Mouse (Mus musculus): ENCODE measurements at regions not wholly inside any gene's neighbourhood (a gene's known extent, or its start where the extent isn't known, plus 50 kb on each side); places are given as distances from the start of the nearest gene placed in this dataset.

- ATAC-seq (ENCODE audit: insufficient number of reproducible peaks, low FRiP score, low TSS enrichment), result no peak
These were observed 164.0 kb upstream of the Slc24a3 start for GRCm38 (mm10) chr2:145003509-145003908.

DNA sequence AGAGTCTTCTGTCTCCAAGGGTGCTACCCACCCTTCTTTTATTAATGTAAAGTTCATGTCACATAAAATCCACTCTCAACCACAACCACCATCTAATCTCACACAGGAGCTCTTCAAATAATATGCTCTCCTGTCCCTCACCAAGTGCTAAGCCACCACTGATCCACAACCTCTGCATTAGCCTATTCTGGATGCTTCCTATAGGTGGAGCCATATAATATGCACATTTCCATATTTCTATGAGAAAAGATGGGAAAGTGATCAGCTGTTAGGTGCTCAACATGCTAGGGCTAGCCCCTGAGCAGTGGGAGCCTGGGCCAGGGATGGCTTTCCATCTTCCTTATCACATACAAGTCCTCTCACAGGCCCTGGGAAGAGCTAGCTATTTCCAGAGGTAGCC lies 156.9 kb upstream of the Slc24a3 start:
- no peak for ATAC-seq (ENCODE audit: insufficient number of reproducible peaks, low FRiP score, low TSS enrichment)

- ATAC-seq (ENCODE audit: insufficient number of reproducible peaks, low FRiP score, low TSS enrichment), result no peak
These were observed 156.3 kb upstream of the Slc24a3 start for GRCm38 (mm10) chr2:145011221-145011620.

DNA sequence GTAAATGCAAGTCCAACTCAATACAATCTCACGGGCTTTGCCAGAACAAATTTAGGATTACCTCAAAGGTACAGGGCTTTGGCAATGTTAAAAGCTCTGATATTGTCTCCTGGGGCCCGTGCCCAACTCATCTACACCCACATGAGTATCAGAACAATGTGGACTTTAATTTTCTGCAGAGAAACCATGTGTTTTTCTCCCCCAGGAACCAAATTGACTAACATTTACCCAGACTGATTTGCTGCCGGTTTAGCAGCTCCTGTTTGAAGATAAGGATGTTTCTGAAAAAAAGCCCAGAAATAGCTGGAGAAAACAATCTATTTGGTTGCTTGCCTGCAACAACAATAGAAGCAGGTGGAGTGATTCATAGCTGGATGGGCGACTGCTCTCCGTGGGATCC lies 151.6 kb upstream of the Slc24a3 start:
- no peak for ATAC-seq (ENCODE audit: insufficient number of reproducible peaks, low FRiP score, low TSS enrichment)

DNA sequence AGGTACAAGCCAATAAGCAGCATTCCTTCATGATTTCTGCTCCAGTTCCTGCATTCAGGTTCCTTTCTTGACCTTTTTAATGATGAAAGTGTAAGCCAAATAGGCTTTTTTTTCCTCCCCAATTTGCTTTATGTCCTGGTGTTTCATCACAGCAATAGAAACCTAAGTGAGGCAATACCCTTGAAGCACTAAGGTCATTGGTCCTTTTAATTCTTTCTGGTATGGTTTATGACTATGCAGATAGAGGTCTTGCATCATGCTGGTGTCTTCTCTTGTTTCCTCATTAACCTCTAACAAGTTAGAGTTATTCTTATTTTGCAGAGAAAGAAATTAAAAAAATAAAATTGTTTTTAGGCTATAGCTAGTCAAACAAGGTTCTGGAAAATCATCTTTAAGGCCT lies 150.6 kb upstream of the Slc24a3 start:
- ATAC-seq (ENCODE audit: insufficient number of reproducible peaks, low FRiP score, low TSS enrichment), result no peak

DNA sequence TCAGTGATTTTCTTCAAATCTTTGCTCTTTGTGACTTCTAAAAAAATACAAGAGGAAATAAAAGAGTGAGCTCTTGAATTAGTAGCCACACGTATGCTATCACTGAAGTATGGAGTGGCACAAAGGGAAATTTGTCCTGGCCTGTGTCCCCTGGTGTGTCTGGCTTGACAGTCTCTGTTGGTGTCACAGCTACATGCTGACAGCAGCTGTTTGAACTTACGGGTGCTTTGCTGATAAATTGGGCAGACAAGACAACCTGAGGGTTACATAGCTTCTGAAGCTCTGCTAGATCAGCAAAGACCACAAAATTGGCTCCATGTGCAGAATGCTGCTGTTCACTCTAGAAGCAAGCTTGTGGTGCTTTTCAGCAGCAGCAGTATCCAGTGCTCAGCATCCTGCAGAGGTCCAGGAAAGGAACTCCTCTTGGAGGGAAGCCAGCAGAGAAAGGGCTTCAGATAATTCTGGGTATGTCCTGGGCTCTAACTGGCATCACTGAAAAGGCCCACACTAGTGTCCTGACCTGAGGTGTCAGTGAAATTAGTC lies 149.9 kb upstream of the Slc24a3 start:
- ATAC-seq (ENCODE audit: insufficient number of reproducible peaks, low FRiP score, low TSS enrichment), result no peak

GRCm38 (mm10) chr2:145047743-145048142 lies 119.8 kb upstream of the Slc24a3 start:
- no peak for ATAC-seq (ENCODE audit: insufficient number of reproducible peaks, low FRiP score, low TSS enrichment)

DNA sequence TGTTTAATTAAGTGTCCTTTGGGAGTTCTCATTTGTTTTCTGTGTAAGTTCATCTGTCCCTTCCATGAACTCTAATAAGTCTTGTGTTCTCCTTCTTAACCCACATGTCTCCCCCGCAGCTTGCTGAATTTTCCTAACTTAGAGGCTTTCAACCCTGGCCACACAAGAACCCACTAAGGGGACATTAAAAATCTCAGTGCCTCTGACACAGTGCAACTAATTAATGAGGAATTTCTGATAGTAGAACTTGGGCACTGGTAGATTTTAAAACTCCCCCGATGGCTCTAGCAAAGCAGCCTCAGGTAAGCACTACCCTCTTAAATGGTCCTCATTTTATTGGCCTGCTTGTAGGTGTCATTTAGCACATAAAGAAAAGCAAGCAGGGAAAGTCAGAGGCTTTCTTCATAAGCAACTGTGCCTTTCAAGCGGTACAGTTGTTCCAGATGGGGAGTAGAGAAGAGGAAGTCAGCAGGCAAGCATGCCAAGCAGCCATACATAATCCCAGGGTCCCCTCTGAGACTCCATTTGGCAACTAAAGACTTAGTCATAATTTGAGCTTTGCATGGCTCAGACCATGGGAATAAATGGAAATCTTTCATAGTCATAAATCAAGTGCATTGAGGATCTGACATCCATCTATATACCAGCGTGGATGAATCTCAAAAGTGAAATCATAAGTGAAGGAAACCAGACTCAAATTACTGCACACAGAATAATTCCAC lies 117.7 kb upstream of the Slc24a3 start:
- ATAC-seq (ENCODE audit: insufficient number of reproducible peaks, low FRiP score, low TSS enrichment), result no peak

GRCm38 (mm10) chr2:145052405-145052804 lies 115.1 kb upstream of the Slc24a3 start:
- ATAC-seq (ENCODE audit: insufficient number of reproducible peaks, low FRiP score, low TSS enrichment), result no peak

GRCm38 (mm10) chr2:145056219-145056618 lies 111.3 kb upstream of the Slc24a3 start:
- peak; percentile 86 for ATAC-seq (ENCODE audit: insufficient number of reproducible peaks, low FRiP score, low TSS enrichment)

DNA sequence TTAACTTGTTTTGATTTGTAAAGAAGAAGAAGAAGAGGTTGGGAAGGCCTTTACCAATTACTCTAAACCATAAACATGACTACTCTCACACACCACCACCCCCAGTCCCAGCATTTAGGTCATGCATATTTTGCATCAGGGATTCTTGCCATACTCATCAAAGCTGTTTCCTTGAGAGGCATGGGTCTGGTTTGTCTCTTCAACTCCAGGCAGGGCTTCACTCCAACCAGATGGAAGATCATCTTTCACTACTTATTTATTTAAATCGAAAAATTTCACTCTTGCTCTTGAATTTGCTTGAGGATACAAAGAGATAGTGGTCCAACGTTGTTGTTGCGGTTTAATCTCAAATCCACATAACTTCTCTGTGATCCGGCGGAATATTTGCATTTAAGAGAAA lies 110.8 kb upstream of the Slc24a3 start:
- no peak for ATAC-seq (ENCODE audit: insufficient number of reproducible peaks, low FRiP score, low TSS enrichment)

DNA sequence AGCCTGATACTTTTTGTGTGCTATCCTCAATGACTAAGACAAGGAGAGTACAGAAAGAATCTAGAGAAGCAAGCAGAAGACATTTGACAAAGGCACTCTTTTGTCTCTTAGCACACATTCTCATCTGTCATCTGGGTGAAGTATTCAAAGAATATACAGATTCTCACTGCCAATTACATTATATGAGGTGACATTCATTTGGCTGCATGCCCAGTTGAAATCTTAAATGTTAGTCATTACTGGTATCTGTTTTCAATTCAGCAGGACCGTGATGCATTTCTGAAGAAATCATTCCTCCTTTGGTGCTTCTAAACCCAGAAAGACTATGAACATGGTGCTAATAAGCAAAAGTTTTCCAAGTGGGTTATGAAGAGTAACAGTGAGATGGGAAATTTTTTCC lies 97.6 kb upstream of the Slc24a3 start:
- no peak for ATAC-seq (ENCODE audit: insufficient number of reproducible peaks, low FRiP score, low TSS enrichment)

DNA sequence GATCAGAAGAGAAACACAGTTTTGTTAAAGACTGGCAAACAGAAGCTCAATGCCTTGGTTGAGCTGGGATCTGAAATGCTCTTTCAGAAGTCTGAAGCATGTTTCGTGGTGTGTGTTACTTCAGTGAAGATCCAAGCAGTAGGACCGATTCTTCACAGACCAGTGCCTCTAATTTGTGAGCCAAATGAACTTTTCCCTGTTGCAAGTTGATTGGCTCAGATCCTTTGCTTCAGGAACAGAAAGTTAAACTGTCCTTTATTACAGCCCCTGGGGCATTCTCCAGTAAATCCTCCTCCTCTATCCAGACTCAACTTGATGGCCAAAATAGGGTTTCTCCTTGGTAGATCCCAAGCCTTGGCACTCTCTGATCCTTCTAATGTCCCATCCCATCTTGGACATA lies 85.6 kb upstream of the Slc24a3 start:
- no peak for ATAC-seq (ENCODE audit: insufficient number of reproducible peaks, low FRiP score, low TSS enrichment)

DNA sequence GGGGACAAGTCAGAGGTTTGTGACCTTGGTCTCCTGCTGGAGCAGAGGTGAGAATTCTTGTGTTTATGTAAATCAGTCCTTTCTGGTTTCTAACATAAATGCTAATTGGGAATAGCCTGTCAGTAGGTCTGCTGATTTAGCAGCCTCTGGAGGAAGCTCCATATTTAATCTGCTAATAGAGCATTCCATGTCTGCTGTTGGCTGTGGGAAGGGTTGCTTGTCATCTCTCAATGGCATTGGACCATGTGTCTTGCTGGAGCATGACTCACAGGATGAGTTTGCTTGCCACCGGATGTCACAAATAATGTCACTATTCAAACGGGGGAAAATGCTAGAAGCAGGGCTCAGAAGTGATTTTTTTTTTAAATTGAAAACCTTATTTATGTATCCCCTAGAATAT lies 82.9 kb upstream of the Slc24a3 start:
- no peak for ATAC-seq (ENCODE audit: insufficient number of reproducible peaks, low FRiP score, low TSS enrichment)

DNA sequence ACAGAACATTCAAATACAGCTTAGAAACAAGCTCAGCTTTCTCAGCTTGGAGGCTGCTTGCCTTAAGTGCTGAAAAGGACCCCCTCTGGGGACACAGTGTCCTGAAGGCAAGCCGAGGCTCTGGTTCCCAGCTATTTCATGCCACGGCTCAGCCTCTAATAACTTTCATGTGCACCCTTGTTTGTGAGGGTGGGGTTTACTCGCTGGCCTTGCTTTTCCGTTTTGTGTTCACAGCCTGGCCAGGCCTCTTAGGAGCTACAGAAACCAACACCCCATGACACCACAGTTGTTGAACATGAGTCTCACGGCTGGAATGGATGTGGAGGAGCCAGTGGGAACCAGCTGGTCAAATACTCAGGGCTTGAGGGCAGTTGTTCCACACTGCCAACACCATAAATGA lies 81.4 kb upstream of the Slc24a3 start:
- ATAC-seq (ENCODE audit: insufficient number of reproducible peaks, low FRiP score, low TSS enrichment), result no peak

DNA sequence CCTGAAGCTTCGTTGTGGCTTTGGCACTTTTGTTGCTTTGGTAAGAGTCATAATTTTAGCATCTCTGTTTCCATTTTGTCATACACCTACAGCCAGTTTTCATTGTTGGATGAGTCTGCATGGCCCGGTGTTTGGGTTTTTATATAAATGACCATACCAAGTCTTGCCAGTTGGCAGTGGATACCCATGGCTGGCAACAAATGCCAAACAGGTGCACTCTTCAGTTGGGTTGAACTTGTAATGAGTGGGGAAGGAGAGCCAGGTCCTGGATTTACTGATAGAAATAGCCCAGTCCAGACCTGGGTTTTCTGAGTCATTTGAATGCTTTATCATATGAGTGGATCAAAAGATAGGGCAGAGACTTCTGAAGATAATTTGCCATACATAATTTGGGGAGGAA lies 64.3 kb upstream of the Slc24a3 start:
- peak; percentile 75 for ATAC-seq (ENCODE audit: insufficient number of reproducible peaks, low FRiP score, low TSS enrichment)

GRCm38 (mm10) chr2:145111615-145112014 lies 55.9 kb upstream of the Slc24a3 start:
- no peak for ATAC-seq (ENCODE audit: insufficient number of reproducible peaks, low FRiP score, low TSS enrichment)

GRCm38 (mm10) chr2:145115043-145115442 lies 52.5 kb upstream of the Slc24a3 start:
- no peak for ATAC-seq (ENCODE audit: insufficient number of reproducible peaks, low FRiP score, low TSS enrichment)
